Mouse (Mus musculus) myocyte (in vitro differentiated cells): ENCODE results near the gene Rbms3.

Source experiments
- CEBPB ChIP-seq: IDR thresholded peaks from 2 replicates; pipeline ENCODE4 v1.6.1; 2011; ENCODE audit warnings: mild to moderate bottlenecking, moderate library complexity; ENCODE audit not compliant: poor library complexity, insufficient read depth, severe bottlenecking
- E2F4 ChIP-seq: IDR thresholded peaks from one replicate; pipeline ENCODE4 v1.6.1; 2011; ENCODE audit warnings: mild to moderate bottlenecking, control low read depth, moderate library complexity; ENCODE audit not compliant: insufficient read depth
- MAX ChIP-seq: IDR thresholded peaks from one replicate; pipeline ENCODE4 v1.6.1; 2011; ENCODE audit warnings: low read depth, mild to moderate bottlenecking, control low read depth
- MYOD1 ChIP-seq, 3 experiments: IDR thresholded peaks; one replicate each; pipeline ENCODE4 v1.6.1; 2011; ENCODE audit warnings: control low read depth in 2 of 3, low read depth in 2 of 3, mild to moderate bottlenecking in 2 of 3, moderate library complexity in 1 of 3; ENCODE audit not compliant: insufficient read length in 2 of 3, control insufficient read depth in 1 of 3
- MYOG ChIP-seq, 3 experiments: IDR thresholded peaks; one replicate each; pipeline ENCODE4 v1.6.1; 2011; ENCODE audit warnings: control low read depth in 2 of 3, low read depth in 2 of 3, mild to moderate bottlenecking in 2 of 3; ENCODE audit not compliant: insufficient read length in 2 of 3, control insufficient read depth in 1 of 3, insufficient read depth in 1 of 3
- POLR2A ChIP-seq: IDR thresholded peaks from one replicate; pipeline ENCODE4 v1.6.1; 2011; ENCODE audit warnings: low read depth, mild to moderate bottlenecking, control low read depth, moderate library complexity; ENCODE audit not compliant: insufficient read length
- POLR2AphosphoS2 ChIP-seq: IDR thresholded peaks from one replicate; pipeline ENCODE4 v1.6.1; 2011; ENCODE audit warnings: low read depth, control low read depth; ENCODE audit not compliant: insufficient read length
- REST ChIP-seq: IDR thresholded peaks from one replicate; pipeline ENCODE4 v1.6.1; 2011; ENCODE audit warnings: mild to moderate bottlenecking, control low read depth, moderate library complexity; ENCODE audit not compliant: insufficient read depth, insufficient read length
- TCF12 ChIP-seq: IDR thresholded peaks from one replicate; pipeline ENCODE4 v1.6.1; 2011; ENCODE audit warnings: mild to moderate bottlenecking, control low read depth; ENCODE audit not compliant: poor library complexity, insufficient read depth, severe bottlenecking
- TCF3 ChIP-seq: IDR thresholded peaks from one replicate; pipeline ENCODE4 v1.6.1; 2011; ENCODE audit warnings: low read depth, control low read depth; ENCODE audit not compliant: insufficient read length
- USF1 ChIP-seq: IDR thresholded peaks from one replicate; pipeline ENCODE4 v1.6.1; 2011; ENCODE audit warnings: low read depth, mild to moderate bottlenecking, control low read depth, moderate library complexity

- TF ChIP-seq POLR2A (no peak), CEBPB (no peak), E2F4 (no peak), MAX (no peak), POLR2AphosphoS2 (no peak), USF1 (no peak), REST (no peak), MYOG (IDR thresholded peaks at IDR 0.05; ENCODE audit: control insufficient read depth in 1 of 3, insufficient read depth in 1 of 3, insufficient read length in 2 of 3, low read depth in 2 of 3) (no peak), MYOD1 (IDR thresholded peaks at IDR 0.05; ENCODE audit: control insufficient read depth in 1 of 3, insufficient read length in 2 of 3, low read depth in 2 of 3) (no peak), TCF12 (no peak), TCF3 (no peak)
These were observed 120.8 kb downstream of the Rbms3 start for GRCm38 (mm10) chr9:117508941-117509340.
